Mouse (Mus musculus): ENCODE data around the gene Gm5134.

GRCm38 (mm10) chr10:75973846-75974245 lies 19.5 kb downstream of the Gm5134 start:
- TF ChIP-seq CTCF (IDR thresholded peaks at IDR 0.05 in 2 of 3, conservative IDR thresholded peaks at IDR 0.05 in 1 of 3; ENCODE audit: control insufficient read depth in 1 of 3, insufficient read depth in 1 of 3, low read depth in 2 of 3, low read length in 3 of 3, poor library complexity in 1 of 3, severe bottlenecking in 1 of 3) = no peak
- TF ChIP-seq POLR2A (IDR thresholded peaks at IDR 0.05; ENCODE audit: control insufficient read depth in 1 of 2, insufficient read depth in 1 of 2, low read depth in 1 of 2, low read length in 2 of 2, poor library complexity in 1 of 2) = no peak
